Mouse (Mus musculus) lung, adult 2 months (tissue): ENCODE measurements around the gene Prok1.

Source experiments
- CTCF ChIP-seq: fragments of 200-500 bp; IDR thresholded peaks from 2 replicates; pipeline ENCODE4 v1.5.1; 2011; ENCODE audit warnings: mild to moderate bottlenecking, low read length, control low read depth; ENCODE audit not compliant: insufficient read depth
- POLR2A ChIP-seq: fragments of 200-500 bp; IDR thresholded peaks from 2 replicates; pipeline ENCODE4 v1.6.1; 2011; ENCODE audit warnings: low read depth, mild to moderate bottlenecking, control low read depth, low read length, borderline replicate concordance; ENCODE audit errors: extremely low read depth

GRCm38 (mm10) chr3:107223230-107223629 lies 16.3 kb downstream of the Prok1 start:
- no peak for TF ChIP-seq CTCF
- no peak for TF ChIP-seq POLR2A
